Mouse (Mus musculus) cerebellum, postnatal 4 days (tissue): Measurements from ENCODE around the gene Galm.
A peak's percentile ranks its signal among the peaks of the same experiment; 100 is the strongest.
"Not testable (repeated sequence)": the region's sequence is repeated elsewhere in the genome, so short reads cannot be mapped to it uniquely, and the experiment has no call there.

Source experiments
- DNase-seq, 2 experiments: peaks; one replicate each; pipeline ENCODE4 v3.0.0; 2022; ENCODE audit warnings: low spot score in 2 of 2, mixed read lengths in 1 of 2

Galm gene

DNA sequence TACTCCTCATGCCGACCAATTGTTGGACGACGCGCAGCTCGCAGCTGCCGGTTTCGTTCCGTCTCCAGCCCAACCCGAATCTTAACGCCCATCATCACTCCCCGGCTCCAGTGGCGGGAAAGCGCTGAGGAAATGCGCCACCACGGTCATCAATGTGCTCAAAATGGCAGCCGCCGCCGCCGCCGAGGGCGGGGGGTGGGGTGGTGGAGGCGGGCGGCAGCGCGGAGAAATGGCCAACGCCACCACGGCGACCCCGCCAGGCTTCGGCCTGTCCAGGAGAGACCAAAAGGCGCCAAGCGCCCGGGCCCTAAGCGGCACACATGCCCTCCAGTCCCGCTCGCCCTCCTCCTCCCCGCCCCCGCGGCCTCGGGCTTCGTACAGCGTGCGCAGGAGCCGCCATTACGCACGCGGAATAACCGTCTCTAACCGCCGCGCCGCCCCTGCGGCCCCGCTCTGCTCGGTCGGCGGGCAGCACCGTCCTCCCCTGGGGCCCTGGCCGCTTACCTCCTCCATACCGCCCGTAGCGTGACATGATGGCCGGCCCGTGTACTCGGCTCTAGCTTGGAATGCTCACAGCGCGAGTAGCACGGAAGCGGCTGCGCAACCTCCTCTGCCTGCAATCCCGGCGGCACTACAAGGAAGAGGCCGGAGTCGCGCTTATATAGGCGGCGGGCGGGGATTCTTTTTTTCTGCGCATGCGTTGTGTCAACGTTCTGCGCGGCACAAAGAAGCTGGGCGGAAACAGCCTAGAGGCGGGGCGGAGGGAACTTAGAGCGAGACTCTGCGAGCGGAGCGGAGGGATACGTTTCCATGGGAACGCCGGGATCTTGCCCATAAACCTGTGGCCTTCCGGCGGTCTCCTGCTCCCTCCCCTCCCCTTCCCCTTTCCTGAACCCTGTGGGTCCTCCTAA, 79.7 kb downstream of the Galm start, which contains the start of the genes Srsf7 and Ttc39d:
TSS of gene Srsf7 (minus strand) at position 637 of the 911 bp plus-strand sequence.
TSS of gene Ttc39d (plus strand) at position 790 of the 911 bp plus-strand sequence.
- peak; percentile 99 for DNase-seq

DNA sequence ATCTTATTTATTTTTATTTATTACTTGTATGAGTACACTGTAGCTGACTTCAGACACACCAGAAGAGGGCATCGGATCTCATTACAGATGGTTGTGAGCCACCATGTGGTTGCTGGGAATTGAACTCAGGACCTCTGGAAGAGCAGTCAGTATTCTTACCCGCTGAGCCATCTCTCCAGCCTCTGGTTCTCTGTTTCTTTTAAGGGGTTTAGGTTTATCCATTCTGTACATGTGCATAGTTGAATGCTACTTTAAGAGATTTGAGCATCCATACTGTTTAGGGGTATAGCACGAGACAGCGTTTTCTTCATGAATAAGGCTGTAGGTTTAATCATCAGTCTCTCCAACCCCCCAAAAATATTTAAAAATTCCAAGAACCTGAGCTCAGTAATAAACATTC, 86.7 kb downstream of the Galm start:
- not testable (repeated sequence) for DNase-seq

- no peak for DNase-seq
Observed at GRCm38 (mm10) chr17:80220131-80220530, 92.9 kb downstream of the Galm start.

DNA sequence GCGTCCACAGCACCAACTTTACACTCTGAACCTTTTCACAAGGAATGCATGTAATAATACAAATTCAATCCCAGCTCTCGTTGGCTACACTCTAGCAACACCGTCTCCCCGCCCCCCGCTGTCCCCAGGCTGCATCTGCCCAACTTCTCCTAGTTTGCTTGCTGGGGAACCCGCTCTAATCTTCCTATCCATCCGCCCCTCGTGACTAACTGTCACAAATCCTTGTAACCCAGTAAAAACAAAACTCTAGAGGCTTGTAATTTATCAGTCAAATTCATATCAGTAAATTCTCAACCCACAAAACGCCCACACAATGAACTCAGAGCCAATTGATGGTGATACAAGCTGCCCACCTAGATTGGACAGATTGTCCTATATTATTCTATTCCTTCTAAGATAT, 93.9 kb downstream of the Galm start:
- DNase-seq: no peak

DNA sequence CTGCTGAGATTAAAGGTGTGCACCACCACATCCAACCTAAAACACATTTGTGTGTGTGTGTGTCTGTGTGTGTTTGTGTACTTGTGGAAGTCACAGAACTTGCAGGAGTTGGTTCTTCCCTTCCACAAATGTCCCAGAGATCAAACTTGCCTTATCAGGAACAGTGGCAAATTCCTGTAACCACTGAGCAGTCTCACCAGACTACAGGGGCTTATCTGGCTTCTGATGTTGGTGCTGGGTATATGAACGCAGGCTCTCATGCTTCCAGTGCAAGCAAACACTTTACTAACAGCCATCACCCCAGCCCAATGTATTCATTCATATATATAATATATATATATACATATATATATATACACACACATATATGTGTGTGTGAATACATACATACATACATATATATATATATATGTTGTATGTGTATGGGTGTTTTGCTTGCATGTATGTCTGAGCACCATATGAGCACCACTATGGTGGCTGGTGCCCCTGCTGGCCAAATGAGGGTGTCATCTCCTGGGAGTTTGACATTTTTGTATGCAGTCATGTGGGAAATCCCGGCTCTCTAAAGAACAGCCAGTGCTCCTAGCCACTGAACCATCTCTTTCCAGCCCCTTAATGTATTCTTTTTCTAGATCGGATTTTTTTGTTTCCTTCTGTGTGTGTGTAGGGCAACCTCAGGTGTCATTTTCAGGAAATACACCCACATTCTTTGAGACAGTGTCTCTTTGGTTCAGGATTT, 94.8 kb downstream of the Galm start:
- no peak for DNase-seq

- DNase-seq: no peak
Observed at GRCm38 (mm10) chr17:80223829-80224228, 96.6 kb downstream of the Galm start.

DNA sequence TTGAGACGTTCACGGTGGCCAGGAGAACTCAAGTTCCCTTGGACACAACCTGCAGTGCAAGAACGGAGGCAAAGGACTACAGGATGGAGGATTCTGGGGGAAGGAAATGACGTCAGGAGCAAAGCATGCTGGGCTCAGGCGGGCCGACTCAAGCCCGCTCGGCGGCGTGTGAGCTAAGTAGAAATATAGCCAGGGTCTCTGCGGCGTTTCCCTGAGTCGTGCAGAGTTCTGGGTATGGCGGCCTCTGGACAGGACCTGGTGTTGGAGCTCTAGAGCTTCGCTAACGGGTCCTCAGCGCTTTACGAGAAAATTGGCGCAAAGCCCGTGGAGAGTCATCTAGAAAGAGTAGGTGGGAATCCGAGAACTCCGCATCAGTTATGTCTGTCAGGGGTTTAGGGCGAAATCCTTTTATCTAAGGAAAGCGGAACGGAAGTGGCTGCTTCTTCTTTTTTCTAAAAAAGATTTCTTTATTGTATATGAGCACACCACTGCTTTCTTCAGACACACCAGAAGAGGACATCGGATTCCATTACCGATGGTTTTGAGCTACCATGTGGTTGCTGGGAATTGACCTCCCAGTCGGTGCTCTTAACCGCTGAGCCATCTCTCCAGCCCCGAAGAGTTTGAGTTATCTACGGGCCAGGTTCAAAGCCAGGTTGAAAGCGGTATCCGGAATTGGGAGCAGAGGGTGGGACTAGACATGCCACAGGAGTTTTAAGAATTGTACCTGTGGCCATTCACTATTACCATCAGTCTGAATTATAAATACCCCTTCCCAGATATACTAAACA, 97.2 kb downstream of the Galm start, which contains the start of gene Gemin6:
TSS of gene Gemin6 (plus strand) at position 116 of the 791 bp plus-strand sequence.
- peak; percentile 65 to 76 for DNase-seq

- not testable (repeated sequence) for DNase-seq
Observed at GRCm38 (mm10) chr17:80225142-80225541, 97.9 kb downstream of the Galm start.

DNA sequence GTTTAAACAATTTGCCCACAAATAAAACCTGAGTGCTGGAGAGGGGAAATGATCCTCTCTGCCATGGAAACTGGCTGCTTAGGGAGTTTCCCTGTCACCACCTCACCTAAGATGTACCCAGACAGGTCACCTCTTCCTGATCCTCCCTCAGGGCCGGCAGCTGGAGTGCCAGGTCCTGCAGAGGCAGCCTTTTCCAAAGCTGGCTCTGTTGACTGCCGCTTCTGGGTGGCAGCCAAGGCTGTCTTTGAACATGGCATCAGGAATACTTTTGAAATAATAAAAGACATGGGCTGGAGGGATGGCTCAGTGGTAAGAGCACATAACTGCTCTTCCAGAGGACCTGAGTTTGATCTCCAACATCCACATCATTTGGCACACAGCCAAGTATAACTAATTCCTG, 102.1 kb downstream of the Galm start:
- peak in 1 of 2 experiments; percentile 12 for DNase-seq

DNA sequence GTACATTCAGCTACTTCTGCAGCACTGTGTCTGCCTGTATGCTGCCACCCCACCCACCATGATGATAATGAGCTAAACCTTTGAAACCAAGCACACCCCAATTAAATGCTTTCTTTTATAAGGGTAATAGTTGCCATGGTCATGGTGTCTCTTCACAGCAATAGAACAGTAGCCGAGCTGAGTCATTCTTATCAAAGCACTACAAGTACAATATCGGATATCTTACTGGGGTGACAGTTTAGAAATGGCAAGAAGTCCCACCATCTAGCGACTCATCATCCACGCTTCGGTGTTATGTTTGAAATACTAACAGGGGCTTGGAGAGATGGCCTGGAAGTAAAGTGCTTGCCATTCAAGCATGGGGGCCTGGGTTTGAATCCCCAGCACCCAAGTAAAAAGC, 106.6 kb downstream of the Galm start:
- DNase-seq: no peak

GRCm38 (mm10) chr17:80234376-80234775, 107.1 kb downstream of the Galm start:
- no peak for DNase-seq
